ENCODE assay signal across 13 mouse cellular contexts in genomic region chr5:134102720-134103119, GRCm38 (mm10). TPM values are rescaled to one million over a fixed set of nuclear protein-coding genes. Genes with fewer than 3 reads are reported as not detected.
DNase-seq lines count a peak whose midpoint lies in the region; ATAC-seq lines count a peak whose summit lies in the region.
"Had no signal": no experiment of that assay in that cellular context is flagged by ENCODE, and none has a peak within 500 bp of the region (broad histone marks: within the 10 kb centered on the region; RNA-seq: fewer than 3 reads in every experiment).

No protein-coding gene starts in this region.

- H3K9me3 ChIP-seq in heart, embryonic 13.5 days: no peaks in the 10 kb centered on the region; the same call in 1 of the 2 replicates
- H3K9me3 ChIP-seq in midbrain, embryonic 14.5 days (ENCODE audit: control insufficient read depth, low read length): no peaks in the 10 kb centered on the region
- H3K9me3 ChIP-seq in liver, embryonic 12.5 days (replicated peaks): no peaks in the 10 kb centered on the region
- H3K9me3 ChIP-seq: liver, embryonic 13.5 days; midbrain, embryonic 12.5 days had no signal

- peaks cover 43% of the 10 kb centered on the region for H3K4me1 ChIP-seq in heart, embryonic 13.5 days
- peaks cover 14% of the 10 kb centered on the region for H3K4me1 ChIP-seq in midbrain, embryonic 14.5 days (ENCODE audit: control insufficient read depth, insufficient read depth, low read length)
- peaks cover 27% of the 10 kb centered on the region for H3K4me1 ChIP-seq in liver, embryonic 12.5 days

- no peaks in the 10 kb centered on the region for H3K27me3 ChIP-seq in heart, embryonic 13.5 days (replicated peaks)
- H3K27me3 ChIP-seq in midbrain, embryonic 14.5 days (ENCODE audit: control insufficient read depth, insufficient read depth, low read length): no peaks in the 10 kb centered on the region
- H3K27me3 ChIP-seq in liver, embryonic 12.5 days (replicated peaks): peaks cover 30% of the 10 kb centered on the region
- H3K27me3 ChIP-seq: midbrain, embryonic 12.5 days had no signal

- no peak for DNase-seq in heart, postnatal 36 days
- peak; percentile 28 to 53 for DNase-seq in B cell, adult 2 months
- DNase-seq in midbrain, embryonic 14.5 days: no peak
- no peak for DNase-seq in layer of hippocampus, postnatal 36 days
- DNase-seq in adrenal gland, adult 18-20 months (ENCODE audit: low spot score in 2 of 2): no peak
- DNase-seq: heart, postnatal 4 days; liver, embryonic 13.5 days had no signal

- no peak overlapping the region; the same call in 1 of the 2 replicates for H3K27ac ChIP-seq in heart, embryonic 13.5 days (replicated peaks)
- H3K27ac ChIP-seq in midbrain, embryonic 14.5 days (replicated peaks; ENCODE audit: low read depth, low read length): no peak overlapping the region
- no peak overlapping the region for H3K27ac ChIP-seq in liver, embryonic 12.5 days
- H3K27ac ChIP-seq: liver, embryonic 13.5 days; midbrain, embryonic 12.5 days; stomach, postnatal 0 days had no signal

- peak overlapping the region; percentile 52; the same call in 1 of the 2 replicates for H3K9ac ChIP-seq in heart, embryonic 13.5 days
- H3K9ac ChIP-seq in midbrain, embryonic 14.5 days (replicated peaks; ENCODE audit: low read length): no peak overlapping the region
- H3K9ac ChIP-seq in liver, embryonic 12.5 days: no peak overlapping the region
- H3K9ac ChIP-seq: liver, embryonic 13.5 days; midbrain, embryonic 12.5 days had no signal

- no peak overlapping the region for H3K4me3 ChIP-seq in heart, embryonic 13.5 days
- no peak overlapping the region for H3K4me3 ChIP-seq in midbrain, embryonic 14.5 days (replicated peaks; ENCODE audit: low read depth, low read length)
- H3K4me3 ChIP-seq in liver, embryonic 12.5 days: no peak overlapping the region
- H3K4me3 ChIP-seq: liver, embryonic 13.5 days; midbrain, embryonic 12.5 days had no signal

- WGBS in heart, embryonic 13.5 days: 48% methylated on average over 6 of the region's 6 CpGs
- 71% methylated on average over 6 of the region's 6 CpGs for WGBS in midbrain, embryonic 14.5 days
- 44% methylated on average over 6 of the region's 6 CpGs for WGBS in liver, embryonic 12.5 days (ENCODE audit: insufficient replicate concordance)

- no peak overlapping the region for H3K4me2 ChIP-seq in heart, embryonic 13.5 days
- H3K4me2 ChIP-seq in midbrain, embryonic 14.5 days (ENCODE audit: low read length): peak overlapping the region; percentile 90
- H3K4me2 ChIP-seq in liver, embryonic 12.5 days: no peak overlapping the region
- H3K4me2 ChIP-seq: liver, embryonic 13.5 days had no signal

- peaks cover 8% of the 10 kb centered on the region for H3K36me3 ChIP-seq in heart, embryonic 13.5 days
- H3K36me3 ChIP-seq in midbrain, embryonic 14.5 days (ENCODE audit: control insufficient read depth, insufficient read depth, low read length): peaks cover 13% of the 10 kb centered on the region
- H3K36me3 ChIP-seq in liver, embryonic 12.5 days: no peaks in the 10 kb centered on the region
- H3K36me3 ChIP-seq: G1E; liver, embryonic 13.5 days had no signal

- intact Hi-C loops in heart, postnatal 36 days (cut with DNase I): no loop called here

- ATAC-seq in heart, embryonic 13.5 days (ENCODE audit: extremely low read depth, insufficient number of reproducible peaks, low FRiP score, low TSS enrichment): no peak
- 0 out of 2 replicates have a peak, but pooled peaks have one; percentile 16 for ATAC-seq in common myeloid progenitor, adult 5-6 weeks (replicated peaks; ENCODE audit: low read depth, poor library complexity, severe bottlenecking)
- no peak for ATAC-seq in midbrain, embryonic 14.5 days (ENCODE audit: low FRiP score, low TSS enrichment)
- no peak for ATAC-seq in liver, embryonic 12.5 days

RNA-seq across cellular contexts. Expression of gene Castor2, which starts 3.2 kb away (rescaled TPM):
- polyA plus RNA-seq in heart, embryonic 13.5 days (2015; fragmentation: Nextera tagmentation; extraction: Ambion mirVana): 5.3 and 6.4 TPM in 2 replicates
- 10 to 100 TPM; 24.9 to 30.9 TPM for total RNA-seq in heart, postnatal 36 days (2021)
- 1.0 and 1.8 TPM in 2 replicates for total RNA-seq in common myeloid progenitor, adult 5-6 weeks (2017)
- 31.7 and 33.2 TPM in 2 replicates for polyA plus RNA-seq in midbrain, embryonic 14.5 days (2014; fragmentation: Nextera tagmentation; extraction: Ambion mirVana)
- polyA plus RNA-seq in liver, embryonic 12.5 days (2016; fragmentation: Nextera tagmentation; extraction: Ambion mirVana): 1.1 and 1.2 TPM in 2 replicates
- total RNA-seq in layer of hippocampus, postnatal 36 days (2021): 10 to 100 TPM; 71.5 to 79.3 TPM
- 10 to 100 TPM; 12.4 to 14.0 TPM for total RNA-seq in adrenal gland, adult 18-20 months (2021)
- polyA plus RNA-seq: G1E had no signal

Comparison
In these comparisons a context has a peak if more than half of its experiments do, and no peak if none do; other contexts are left out.
1. DNase-seq: peak in B cell, adult 2 months (2 of 2); none in heart, postnatal 36 days (0 of 2), midbrain, embryonic 14.5 days (single experiment), layer of hippocampus, postnatal 36 days (0 of 2) and adrenal gland, adult 18-20 months (0 of 2).